Mouse (Mus musculus) CH12F3 (cell line): Measurements from ENCODE around the gene Idua.

Experiments used
- in situ Hi-C: fragments of 300-500 bp; cut with MboI; formaldehyde crosslinking; loops from 2 replicates; pipeline ENCODE4 v1.14.3; 2020; ENCODE audit warnings: low sequenced_read_pairs

Idua gene

GRCm38 (mm10) chr5:108679909-108680308, 19.8 kb downstream of the Idua start:
- in situ Hi-C loops = no loop called here

DNA sequence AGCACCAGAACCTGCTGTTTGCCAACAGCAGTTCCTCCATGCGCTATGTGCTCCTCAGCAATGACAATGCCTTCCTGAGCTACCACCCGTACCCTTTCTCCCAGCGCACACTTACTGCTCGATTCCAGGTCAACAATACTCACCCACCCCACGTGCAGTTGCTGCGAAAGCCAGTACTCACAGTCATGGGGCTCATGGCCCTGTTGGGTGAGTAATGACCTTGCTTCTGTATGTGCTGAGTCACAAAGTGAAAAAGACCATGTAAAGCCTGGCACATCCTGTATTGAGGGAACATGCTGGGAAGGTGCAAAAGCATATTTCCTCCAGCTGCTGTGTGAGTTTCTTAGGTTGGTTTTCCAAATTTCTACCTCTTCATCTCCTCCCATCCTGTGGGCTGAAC, 20.7 kb downstream of the Idua start:
- in situ Hi-C loops = no loop called here

DNA sequence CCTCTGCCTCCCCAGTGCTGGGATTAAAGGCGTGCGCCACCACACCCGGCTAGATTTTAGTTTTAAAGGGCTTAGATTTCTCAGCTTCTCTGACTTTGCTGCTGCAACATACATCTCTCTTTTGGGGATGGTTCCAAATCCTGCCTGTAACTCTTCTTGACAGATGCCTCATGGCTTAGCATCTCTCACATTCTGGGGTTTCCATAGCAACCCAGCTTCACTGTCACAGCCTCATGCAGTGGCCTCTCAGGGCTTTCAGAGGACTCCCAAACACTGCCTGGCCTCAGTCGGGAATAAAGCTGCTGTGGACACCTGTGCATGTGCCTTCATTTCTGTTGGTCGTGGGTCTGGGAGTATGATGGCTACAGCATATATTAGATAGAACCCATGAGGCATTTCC, 29.0 kb downstream of the Idua start:
- in situ Hi-C loops = no loop called here

DNA sequence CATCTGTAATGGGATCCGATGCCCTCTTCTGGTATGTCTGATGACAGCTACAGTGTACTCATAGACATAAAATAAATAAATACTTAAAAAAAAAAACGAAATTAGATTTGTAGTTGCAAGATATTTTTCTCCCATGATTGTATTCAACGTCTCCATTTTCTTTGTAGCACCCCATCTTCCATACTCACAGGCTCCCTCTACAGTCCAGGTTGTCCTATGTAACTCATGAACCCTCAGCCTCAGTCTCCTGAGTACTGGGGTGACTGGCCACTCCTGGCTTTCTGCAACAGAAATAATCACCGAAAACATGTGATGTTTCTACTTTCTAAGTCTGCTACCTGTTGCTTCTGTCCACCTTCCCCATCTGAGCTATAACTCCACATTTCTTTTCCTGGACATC, 31.0 kb downstream of the Idua start:
- in situ Hi-C loops = no loop called here

GRCm38 (mm10) chr5:108692271-108692670, 32.1 kb downstream of the Idua start, which contains the start of gene Fgfrl1:
Fgfrl1 (plus strand) TSS chr5:108692382.
- in situ Hi-C loops = no loop called here

- in situ Hi-C loops = no loop called here
These were observed 33.7 kb downstream of the Idua start for GRCm38 (mm10) chr5:108693872-108694288.

DNA sequence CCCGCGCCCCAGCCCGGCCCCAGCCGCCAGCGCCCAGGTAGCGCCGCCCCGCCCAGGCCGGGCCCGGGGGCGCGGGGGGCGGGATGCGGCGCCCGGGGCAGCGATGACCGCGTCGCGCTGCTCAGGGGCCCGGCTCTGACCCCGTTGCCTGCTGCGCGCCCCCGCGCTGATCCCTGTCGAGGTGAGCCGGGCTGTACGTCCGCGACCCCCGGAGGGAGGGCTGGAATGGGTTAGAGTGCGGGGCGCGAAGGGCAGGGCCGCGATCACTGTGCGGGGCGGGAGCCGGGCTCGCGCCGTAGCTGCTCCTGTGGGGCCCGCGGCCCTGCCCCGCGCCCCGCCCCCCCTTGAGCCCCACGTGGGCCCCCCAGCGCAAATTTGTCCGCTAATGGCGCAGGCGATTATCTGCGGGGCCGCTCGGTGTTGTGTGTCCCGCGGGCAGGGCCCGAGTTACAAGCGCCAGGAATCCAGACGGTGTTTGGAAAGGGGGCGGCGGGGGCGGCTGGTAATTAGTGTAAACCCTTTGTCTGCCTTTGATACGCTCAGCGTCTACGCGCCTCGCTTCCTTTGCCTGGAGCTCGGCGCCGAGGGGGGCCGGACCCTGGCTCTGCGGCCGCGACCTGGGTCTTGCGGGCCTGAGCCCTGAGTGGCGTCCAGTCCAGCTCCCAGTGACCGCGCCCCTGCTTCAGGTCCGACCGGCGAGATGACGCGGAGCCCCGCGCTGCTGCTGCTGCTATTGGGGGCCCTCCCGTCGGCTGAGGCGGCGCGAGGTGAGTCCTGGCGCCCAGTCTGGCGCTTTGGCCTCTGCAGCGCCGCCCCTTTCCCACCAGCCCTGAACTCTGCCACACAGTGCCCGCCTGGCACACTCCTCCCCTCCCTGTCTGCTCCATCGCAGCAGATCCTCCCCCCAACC, 34.5 kb downstream of the Idua start:
- in situ Hi-C loops = no loop called here

- in situ Hi-C loops = no loop called here
These were observed 35.7 kb downstream of the Idua start for GRCm38 (mm10) chr5:108695861-108696260.

DNA sequence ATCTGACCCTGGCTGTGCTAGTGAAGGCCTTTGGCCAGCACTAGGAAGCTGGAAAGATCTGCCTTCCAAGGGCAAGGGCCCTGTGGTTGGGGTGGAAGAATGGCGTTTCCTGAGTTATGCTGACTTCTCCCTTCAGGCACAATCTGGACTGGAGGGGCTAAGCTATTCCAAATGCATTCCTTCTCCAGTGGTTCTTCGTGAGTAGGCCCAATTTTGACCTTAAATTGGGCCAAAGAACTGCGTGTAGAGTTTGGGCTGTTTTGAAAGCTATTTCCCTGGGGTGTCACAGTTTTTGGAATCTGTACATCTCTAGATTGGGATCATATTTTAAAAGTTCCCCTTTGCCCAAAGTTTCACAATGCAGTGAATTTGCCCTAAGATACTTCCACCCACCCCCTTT, 36.4 kb downstream of the Idua start:
- in situ Hi-C loops = no loop called here

DNA sequence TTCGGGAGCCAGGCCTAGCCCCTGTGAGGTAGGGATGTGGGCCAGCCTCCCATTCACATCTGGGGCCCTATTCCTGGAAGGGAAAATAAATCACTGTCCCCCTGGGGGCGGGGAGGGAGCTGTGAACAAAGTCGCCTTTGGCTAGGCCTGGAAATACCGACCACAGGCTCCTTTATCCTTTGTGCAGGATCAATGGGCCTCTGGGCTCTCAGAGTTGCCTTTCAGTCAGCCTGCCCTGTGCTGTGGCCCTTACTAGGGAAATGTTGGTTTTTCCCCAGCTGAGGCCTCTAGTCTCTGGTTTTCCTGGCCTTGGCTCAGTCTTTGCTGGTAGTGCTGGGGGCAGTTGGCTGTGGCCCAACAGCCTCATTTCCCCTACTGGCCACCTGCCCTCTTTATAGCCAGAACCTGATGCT, 37.2 kb downstream of the Idua start:
- in situ Hi-C loops = no loop called here

DNA sequence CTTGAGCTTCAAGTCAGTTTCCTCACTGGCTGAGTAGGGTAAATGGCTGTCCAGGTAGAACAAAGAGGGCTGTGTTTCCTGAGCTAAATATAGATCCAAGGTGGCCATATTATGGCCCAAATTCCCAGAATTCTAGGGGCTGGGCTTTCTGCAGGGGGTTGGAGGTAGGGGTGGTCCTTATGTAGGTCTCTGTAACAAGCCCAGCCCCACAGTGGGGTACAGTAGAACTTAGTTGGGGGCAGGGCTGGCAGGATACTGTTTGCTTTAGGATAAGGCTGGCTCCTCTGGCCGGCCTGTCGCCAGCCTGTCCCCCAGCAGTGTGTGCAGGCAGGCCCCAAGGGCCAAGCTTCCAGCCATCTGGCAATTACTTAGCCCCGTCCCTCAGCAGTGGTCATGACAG, 40.2 kb downstream of the Idua start:
- in situ Hi-C loops = no loop called here

DNA sequence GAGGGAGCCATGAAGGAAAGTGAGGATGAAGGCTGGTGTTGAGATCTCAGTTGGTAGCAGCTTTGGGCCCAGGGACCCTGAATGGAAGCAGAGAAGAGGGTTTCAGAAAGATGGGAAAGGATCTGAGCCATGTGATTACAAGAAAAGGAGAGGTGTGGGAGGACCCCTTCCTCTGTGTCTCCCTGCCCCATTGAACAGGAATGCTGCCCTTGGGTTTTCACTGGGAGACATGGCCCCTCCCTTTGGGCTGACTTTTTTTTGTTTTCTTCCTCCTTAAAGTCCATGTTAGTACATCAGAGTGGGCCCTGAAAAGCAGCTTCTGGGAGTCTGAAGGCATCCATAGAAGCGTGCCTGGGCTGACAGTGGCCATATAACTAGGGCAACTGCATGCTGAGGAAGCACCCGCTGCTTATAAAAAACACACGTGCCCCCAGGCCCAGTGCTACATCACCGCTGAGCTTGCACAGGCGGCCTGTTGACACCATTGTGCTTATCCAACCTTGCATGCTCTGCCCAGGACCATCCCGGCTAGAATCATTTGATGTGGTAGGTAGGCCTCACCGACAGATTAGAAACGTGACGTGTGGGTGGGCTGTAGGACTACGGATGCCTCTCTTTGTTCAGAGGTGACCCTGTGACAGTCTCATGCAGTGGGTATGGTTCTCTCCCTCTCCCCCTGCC, 41.4 kb downstream of the Idua start:
- in situ Hi-C loops = no loop called here

DNA sequence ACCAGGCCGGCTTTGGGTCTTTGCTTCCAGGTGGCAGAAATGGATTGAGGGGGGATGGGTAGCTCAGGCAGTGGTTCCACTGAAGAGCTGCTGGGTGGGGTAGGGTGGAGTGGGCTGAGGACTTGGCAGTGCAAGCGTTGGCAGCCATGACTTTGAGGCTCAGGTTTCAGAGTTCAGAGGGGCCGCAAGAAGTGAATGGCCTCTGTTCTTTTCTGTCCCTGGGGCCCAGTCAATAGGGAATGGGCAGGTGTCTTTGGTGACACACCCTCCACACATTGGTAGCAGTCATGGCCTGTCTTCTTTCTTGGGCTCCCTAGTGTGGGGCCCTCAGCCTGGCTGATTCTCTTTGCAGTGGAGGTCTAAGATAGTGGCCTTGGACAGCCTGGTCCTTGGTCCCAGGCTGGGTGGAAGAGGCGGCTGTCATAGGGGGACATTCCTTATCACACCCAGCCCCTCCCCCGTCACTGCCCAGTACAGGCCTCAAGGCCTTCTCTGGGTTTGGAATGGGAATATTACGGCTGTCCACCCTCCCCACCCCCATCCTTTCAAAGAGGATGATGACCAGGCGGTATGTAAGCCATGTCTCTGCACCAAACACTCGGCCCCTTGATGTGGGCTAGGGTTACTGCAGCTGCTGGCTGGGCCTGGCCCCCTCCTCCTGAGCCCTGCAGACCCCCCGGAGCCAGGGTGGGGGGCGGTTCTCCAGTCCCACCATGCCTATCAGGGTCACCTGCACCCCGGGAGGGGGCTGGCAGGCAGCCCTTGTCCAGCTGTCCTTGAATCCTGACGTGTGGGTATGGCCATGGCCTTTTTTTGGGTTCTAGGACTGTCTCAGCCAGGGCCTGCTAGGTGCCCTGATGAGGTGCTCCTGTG, 43.9 kb downstream of the Idua start:
- in situ Hi-C loops = no loop called here

DNA sequence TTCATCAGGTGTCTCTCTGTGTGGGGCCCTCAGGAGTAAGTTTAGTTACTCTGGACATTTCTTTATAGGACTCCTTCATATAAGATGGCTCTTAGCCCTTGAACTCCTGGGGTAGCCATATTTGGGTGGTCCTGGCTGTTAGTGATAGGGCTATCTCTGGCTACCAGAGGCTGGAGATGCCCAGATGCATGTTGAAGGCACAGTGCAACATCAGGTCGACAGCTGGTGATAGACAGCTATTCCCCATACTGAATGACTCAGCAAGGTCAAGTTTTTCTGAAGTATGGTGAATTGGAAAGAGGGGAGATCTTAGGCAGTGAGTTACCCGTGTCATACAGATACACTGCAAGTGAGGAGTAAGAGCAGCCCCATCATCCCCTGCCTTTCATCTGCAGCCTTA, 47.6 kb downstream of the Idua start:
- in situ Hi-C loops = no loop called here

DNA sequence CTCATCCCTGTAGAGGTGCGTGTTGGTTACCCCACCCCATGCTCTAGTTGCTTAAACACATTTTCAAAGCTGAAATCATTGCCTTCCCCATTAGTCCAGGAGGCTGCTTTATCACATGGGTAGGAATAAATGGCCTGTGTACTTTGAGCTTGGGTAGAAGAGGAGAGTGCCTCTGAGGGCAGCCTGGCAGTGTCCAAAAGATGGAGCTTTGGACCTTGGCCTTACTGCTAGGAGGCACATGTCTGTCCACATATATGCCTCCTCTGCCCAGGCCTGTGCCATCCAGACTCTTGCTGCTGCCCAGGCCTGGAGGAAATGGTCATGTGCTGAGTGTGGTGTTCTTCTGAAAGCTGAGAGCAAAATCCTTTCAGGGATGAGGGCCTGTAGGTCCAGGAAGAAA, 48.3 kb downstream of the Idua start:
- in situ Hi-C loops = no loop called here

DNA sequence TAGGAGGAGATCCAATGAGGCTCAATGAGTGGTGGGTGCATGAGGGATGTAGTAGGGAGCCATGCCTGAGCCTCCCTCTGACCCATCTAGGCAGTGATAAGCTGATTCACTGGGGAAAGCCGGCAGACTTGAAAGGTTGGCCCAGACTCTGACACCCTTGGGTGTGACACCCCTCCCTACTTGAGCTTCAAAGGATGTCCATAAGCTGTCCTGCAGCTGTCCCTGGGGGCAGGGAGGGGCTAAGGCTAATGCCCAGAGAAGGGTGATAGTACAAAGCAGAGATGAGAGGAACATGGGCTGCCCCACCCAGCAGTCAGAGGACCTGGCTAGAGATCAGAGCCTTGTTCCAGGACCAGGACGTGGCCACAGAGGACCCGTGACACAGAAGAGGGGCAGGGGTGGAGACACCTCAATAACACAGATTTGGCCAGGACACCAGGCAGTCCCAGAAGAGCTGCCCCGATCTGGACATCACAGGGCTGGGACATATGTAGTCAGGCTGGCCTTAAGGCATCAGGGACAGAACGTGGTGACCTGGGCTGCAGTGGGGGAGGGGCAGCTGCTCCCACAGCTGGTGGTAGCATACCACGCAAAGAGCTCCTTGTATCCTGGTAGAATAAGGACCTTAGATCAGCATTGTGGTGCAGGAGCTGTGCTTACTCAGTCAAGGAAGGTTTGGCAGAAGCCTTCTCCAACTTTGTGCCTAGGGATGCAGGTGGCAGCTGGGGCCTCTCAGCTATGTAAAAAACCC, 49.0 kb downstream of the Idua start:
- in situ Hi-C loops = no loop called here

DNA sequence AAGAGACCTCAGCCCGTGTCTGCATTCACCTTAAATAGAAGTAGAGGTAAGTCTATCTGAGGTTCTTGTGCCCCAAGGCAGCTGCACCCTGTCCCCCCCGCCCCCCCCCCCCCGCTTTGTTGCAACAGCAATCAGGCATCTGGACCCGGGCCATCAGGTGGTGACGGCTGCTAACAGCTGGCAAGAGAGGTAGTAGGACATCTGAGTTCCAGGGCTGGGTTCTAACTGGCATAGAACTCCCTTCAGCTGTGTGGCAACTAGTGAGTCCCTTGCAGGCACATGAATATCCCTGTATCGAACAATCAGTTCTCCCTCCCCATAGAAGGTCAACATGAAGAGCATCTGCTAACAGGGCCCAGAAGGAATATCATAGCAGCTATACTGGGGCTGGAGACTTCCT, 51.8 kb downstream of the Idua start:
- in situ Hi-C loops = no loop called here

DNA sequence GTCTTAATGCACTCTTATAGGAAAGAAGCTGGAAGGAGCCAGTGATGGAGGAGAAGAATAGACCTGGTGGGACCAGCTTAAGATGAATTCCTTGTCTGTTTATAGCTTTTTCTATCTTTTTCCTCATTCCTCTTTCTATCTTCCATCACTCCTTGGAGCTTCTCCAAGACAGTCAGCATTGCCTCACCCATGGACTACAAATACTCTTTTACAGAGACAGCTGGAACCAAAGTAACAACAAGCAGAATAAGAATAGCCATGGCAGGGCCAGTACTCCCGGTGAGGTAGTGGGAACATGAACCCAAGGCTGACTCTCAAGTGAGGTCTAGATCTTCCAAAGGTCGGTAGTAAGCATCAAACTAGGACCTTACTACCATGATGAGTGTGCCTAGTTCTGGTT, 53.0 kb downstream of the Idua start:
- in situ Hi-C loops = no loop called here

GRCm38 (mm10) chr5:108713691-108714090, 53.6 kb downstream of the Idua start:
- in situ Hi-C loops = no loop called here

- in situ Hi-C loops = no loop called here
These were observed 54.0 kb downstream of the Idua start for GRCm38 (mm10) chr5:108714149-108714548.

DNA sequence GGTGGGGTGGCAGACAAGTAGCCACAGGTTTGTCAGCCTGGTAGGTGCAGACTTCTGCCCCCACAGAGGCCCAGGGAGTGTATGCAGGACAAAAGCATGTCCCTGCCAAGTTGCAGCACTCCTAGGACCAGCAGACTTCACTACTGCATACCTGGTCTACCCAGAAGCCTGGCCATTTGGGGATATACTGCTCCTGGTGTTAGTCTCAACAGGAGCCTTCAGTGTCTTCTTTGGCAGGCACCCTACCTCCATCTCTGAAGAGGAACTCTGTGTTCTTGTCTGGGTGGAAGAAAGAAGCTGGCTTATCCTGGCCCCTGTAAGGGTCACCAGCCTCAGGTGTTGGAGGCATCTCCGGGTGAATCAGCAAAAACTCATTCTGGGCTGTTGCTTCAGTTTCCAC, 55.8 kb downstream of the Idua start:
- in situ Hi-C loops = no loop called here
